Mouse (Mus musculus) embryonic facial prominence, embryonic 11.5 days (tissue): ENCODE measurements around the gene Zfp574. TPM values are rescaled to one million over a fixed set of nuclear protein-coding genes. Genes with fewer than 3 reads are reported as not detected.
A peak's percentile ranks its signal among the peaks of the same experiment; 100 is the strongest.

ENCODE experiments used
- ATAC-seq: fragments of 200-750 bp; cut with Nextera tagmentation; replicated peaks from 2 replicates; pipeline ENCODE4 v1.8.0; 2017; ENCODE audit warnings: low read depth; ENCODE audit not compliant: insufficient number of reproducible peaks, low FRiP score, low TSS enrichment
- DNase-seq: peaks from one replicate; pipeline ENCODE4 v3.0.0-alpha.2; 2015; ENCODE audit warnings: low spot score
- H3K27ac ChIP-seq: fragments of 300-500 bp; sonication (generic); replicated peaks from 2 replicates; pipeline ENCODE4 v1.5.1; 2014; ENCODE audit warnings: mild to moderate bottlenecking, low read depth, low read length, control low read depth
- H3K27me3 ChIP-seq: fragments of 300-500 bp; sonication (generic); 2 replicates; pipeline ENCODE4 v1.6.1; 2014; ENCODE audit warnings: mild to moderate bottlenecking, low read length, moderate library complexity, mixed read lengths; ENCODE audit not compliant: control insufficient read depth, insufficient read depth
- H3K36me3 ChIP-seq: fragments of 300-500 bp; sonication (generic); replicated peaks from 2 replicates; pipeline ENCODE4 v1.6.1; 2014; ENCODE audit warnings: low read depth, mild to moderate bottlenecking, low read length, moderate library complexity, mixed read lengths; ENCODE audit not compliant: control insufficient read depth, insufficient read depth
- H3K4me1 ChIP-seq: fragments of 300-500 bp; sonication (generic); 2 replicates; pipeline ENCODE4 v1.6.1; 2014; ENCODE audit warnings: low read length, mixed read lengths; ENCODE audit not compliant: control insufficient read depth, insufficient read depth
- H3K4me2 ChIP-seq: fragments of 300-500 bp; sonication (generic); 2 replicates; pipeline ENCODE4 v1.6.1; 2014; ENCODE audit warnings: low read depth, mild to moderate bottlenecking, control low read depth, low read length, moderate library complexity
- H3K4me3 ChIP-seq: fragments of 300-500 bp; sonication (generic); 2 replicates; pipeline ENCODE4 v1.5.1; 2014; ENCODE audit warnings: low read depth, low read length, control low read depth
- H3K9ac ChIP-seq: fragments of 300-500 bp; sonication (generic); replicated peaks from 2 replicates; pipeline ENCODE4 v1.6.1; 2014; ENCODE audit warnings: mild to moderate bottlenecking, control low read depth, low read length
- H3K9me3 ChIP-seq: fragments of 300-500 bp; sonication (generic); replicated peaks from 2 replicates; pipeline ENCODE4 v1.6.1; 2016; ENCODE audit warnings: mild to moderate bottlenecking, low read length, inconsistent platforms, mixed read lengths; ENCODE audit not compliant: control insufficient read depth
- WGBS: fragments of 180-500 bp; shearing (Covaris S2); extraction: QIAGEN DNeasy Blood & Tissue Kit; methylation state at CpG from one replicate; pipeline ENCODE4 v1.1.7; 2014; 5-methylcytosine and 5-hydroxymethylcytosine counted together
- polyA plus RNA-seq: library from polyadenylated mRNA; unstranded; fragments of >200 nt; fragmentation: Nextera tagmentation; extraction: Ambion mirVana; gene quantifications from 2 replicates; pipeline ENCODE4 v1.2.1, GENCODE M21; 2014

Zfp574 gene
- polyA plus RNA-seq = 17.2 and 22.0 TPM in 2 replicates

DNA sequence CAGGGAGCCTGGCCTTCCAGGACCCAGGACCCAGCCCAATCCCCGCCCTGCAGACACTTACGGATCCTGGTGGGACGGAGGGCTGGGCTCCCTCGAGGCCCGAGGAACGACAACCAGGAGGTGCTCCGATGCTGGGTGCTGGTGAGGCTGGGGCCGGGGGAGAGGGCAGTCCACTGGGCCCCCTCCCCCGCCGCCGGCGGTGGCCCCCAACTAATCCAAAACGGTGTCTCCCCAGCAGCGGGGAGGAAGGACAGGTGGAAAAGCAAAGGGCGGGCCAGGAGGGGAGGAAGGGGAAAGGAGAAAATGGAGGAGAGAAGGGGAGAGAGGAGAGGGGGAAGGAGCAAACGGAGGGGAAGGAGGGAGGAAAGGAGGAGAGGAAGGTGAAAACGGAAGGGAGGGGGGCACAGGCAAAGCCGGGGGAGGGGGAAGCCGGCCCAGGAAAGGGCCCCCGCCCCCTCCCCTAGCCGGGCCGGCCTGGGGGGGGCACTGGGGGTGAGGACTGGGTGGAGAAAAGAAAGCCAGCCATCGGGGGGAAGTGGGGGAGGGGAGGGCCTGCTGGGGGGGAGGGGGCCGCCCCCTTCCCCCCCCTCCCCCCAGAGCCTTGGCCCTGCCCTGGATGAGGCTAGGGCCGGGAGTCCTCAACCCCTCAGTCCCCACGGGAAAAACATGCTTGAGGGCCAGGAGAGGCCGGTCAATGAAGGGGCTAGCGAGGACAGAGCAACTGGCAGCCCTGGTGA is at the start of gene Zfp574, which contains the start of gene Grik5:
Gene Zfp574 (plus strand): TSS at position 589 of the 737 bp plus-strand sequence.
Gene Grik5 (minus strand): TSS at position 368 of the 737 bp plus-strand sequence.
- ATAC-seq (no peak), DNase-seq (peak; percentile 28)
- Histone ChIP-seq H3K4me2 (peak within 1 kb of the TSS; percentile 96), H3K9me3 (no peaks in the 10 kb centered on the region), H3K4me1 (no peaks in the 10 kb centered on the region), H3K36me3 (no peaks in the 10 kb centered on the region; the same call in 1 of the 2 replicates), H3K27me3 (no peaks in the 10 kb centered on the region), H3K27ac (peak within 1 kb of the TSS; percentile 84), H3K4me3 (peak within 1 kb of the TSS; percentile 53), H3K9ac (peak within 1 kb of the TSS; percentile 87)
- under 1% methylated on average over 25 of the region's 28 CpGs for WGBS

DNA sequence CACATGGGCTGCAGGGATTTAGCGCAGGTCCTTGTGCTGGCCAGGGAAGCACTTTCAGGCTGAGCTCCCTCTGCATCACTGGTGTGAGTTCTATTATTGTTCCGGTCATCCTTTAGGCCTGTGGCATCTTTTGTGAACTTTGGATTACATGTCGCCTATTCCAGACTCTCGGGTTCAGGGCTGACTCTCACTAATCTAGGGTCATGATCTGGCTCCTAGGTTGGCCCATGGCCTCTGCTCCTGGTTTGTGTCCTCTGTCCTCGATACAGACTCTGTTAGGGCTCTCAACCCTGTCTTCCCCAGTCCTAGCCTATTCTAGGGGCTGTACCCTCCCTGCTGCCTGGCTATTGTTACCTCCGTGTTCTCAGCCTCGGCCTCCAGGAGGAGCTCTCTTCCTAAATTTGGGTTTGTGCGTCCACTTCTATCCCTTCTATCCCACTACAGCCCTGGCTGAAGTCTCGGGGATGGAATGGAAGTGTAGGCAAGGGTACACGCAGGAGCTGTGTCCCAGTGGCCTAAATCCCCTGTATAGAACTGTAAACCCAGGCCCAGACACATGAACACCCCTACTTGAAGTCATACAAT is 46.4 kb upstream of the Zfp574 start:
- Histone ChIP-seq H3K9ac (no peak overlapping the region), H3K27me3 (no peaks in the 10 kb centered on the region), H3K27ac (no peak overlapping the region), H3K4me3 (no peak overlapping the region), H3K4me1 (no peaks in the 10 kb centered on the region), H3K36me3 (no peaks in the 10 kb centered on the region; the same call in 1 of the 2 replicates), H3K9me3 (no peaks in the 10 kb centered on the region), H3K4me2 (no peak overlapping the region)
- ATAC-seq (no peak), DNase-seq (peak; percentile 26)
- WGBS = 54% methylated on average over 10 of the region's 10 CpGs

DNA sequence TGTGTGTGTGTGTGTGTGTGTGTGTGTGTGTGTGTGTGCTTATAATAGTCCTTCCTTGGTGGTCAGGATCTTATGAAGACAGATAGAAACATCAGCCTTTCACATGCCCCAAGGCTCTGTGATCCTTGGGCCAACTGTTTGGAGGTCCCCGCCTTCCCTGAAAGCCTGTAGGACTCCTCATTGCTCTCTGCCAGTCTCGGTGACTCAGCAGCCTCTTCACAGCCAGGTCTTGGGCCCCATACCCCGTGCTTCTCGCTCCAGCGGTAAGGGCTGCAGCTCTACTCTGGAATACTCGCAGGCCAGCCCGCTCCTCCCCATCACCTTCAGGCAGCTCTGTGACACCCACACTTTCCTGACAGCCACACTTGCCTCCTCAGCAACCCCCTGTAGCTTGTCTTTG is 45.9 kb upstream of the Zfp574 start:
- H3K9ac ChIP-seq = no peak overlapping the region
- WGBS = 65% methylated on average over 7 of the region's 7 CpGs

DNA sequence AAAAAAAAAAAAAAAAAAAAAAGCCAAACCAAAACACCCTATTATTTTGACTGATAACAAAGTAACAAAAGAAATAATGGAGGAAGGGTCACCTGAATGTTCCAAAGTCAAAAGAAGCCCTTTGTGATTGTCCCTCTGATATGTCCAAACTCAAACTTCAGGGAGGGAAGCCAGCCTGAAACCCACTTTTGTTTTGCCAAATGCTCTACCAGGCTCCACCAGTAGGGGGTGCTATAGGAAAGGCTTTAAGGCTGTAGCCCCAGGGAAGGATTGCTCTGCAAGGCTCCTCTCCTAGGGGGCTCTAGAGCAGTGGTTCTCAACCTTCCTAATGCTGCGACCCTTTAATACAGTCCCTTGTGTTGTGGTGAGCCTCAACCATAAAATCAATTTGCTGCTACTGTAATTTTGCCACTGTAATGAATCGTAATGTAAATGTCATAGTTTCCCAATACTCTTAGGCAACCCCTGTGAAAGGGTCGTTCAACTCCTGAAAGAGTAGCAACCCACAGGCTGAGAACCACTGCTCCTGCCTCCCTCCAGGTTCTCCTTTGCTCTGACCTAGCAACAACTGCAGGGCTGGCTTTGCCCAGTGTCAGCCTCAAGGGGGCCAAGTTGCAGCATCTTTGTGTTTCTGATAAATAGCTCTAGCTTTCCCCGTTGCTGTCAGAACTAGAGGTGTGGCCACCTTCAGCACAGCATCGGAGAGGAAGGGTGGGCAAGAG is 42.2 kb upstream of the Zfp574 start:
- no peaks in the 10 kb centered on the region for H3K9me3 ChIP-seq
- peak; percentile 91 for DNase-seq
- no peaks in the 10 kb centered on the region; the same call in 1 of the 2 replicates for H3K36me3 ChIP-seq
- H3K4me2 ChIP-seq = no peak overlapping the region
- H3K27me3 ChIP-seq = no peaks in the 10 kb centered on the region
- no peak overlapping the region for H3K27ac ChIP-seq
- ATAC-seq = no peak
- H3K9ac ChIP-seq = no peak overlapping the region
- H3K4me3 ChIP-seq = no peak overlapping the region
- 52% methylated on average over 5 of the region's 5 CpGs for WGBS
- H3K4me1 ChIP-seq = no peaks in the 10 kb centered on the region

More for the DNA sequence above, 45.9 kb upstream of the Zfp574 start:
- Histone ChIP-seq H3K27me3 (no peaks in the 10 kb centered on the region), H3K4me3 (no peak overlapping the region), H3K9me3 (no peaks in the 10 kb centered on the region), H3K36me3 (no peaks in the 10 kb centered on the region; the same call in 1 of the 2 replicates), H3K4me2 (no peak overlapping the region), H3K4me1 (no peaks in the 10 kb centered on the region), H3K27ac (no peak overlapping the region)
- ATAC-seq (no peak), DNase-seq (no peak)

DNA sequence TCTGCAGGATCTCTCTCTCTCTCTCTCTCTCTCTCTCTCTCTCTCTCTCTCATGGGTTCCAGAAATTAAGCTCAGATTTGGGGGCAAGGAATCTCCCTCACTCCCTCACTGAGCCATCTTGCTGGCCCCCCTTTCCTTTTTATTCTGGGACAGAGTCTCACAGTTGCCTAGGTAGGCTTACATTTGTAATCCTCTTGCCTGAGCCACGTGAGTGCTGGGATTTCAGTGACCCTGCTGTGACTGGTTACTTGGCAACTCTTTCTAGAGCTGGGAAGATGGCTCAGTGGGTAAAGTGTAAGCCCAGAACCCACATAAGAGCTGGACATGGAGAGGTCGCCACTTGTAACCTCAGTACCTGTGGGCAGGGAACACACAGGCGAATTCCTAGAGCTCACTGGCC is 40.8 kb upstream of the Zfp574 start:
- DNase-seq (no peak), ATAC-seq (no peak)
- 64% methylated on average over 3 of the region's 3 CpGs for WGBS
- Histone ChIP-seq H3K27me3 (no peaks in the 10 kb centered on the region), H3K9me3 (no peaks in the 10 kb centered on the region), H3K9ac (no peak overlapping the region), H3K4me1 (no peaks in the 10 kb centered on the region), H3K27ac (no peak overlapping the region), H3K4me2 (no peak overlapping the region), H3K36me3 (no peaks in the 10 kb centered on the region; the same call in 1 of the 2 replicates), H3K4me3 (no peak overlapping the region)

DNA sequence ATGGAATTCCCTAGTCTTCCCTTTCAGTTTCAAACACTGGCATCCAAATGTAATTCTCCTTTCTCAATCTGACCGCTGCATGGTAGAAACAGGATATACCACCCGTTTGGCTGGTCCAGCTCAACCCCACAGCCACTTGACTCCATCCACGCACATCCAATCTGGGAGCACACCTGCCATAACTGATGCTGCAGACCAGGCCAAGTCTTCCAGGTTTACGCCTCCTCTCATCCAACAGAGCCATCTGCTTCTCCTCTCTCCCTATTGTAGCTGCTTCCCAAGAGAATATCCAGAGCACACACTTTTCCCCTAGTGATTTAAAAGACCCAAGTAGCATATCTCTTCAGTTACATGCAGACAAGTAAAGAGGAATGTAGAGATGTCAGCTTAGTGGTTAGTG is 37.6 kb upstream of the Zfp574 start:
- no peaks in the 10 kb centered on the region for H3K9me3 ChIP-seq
- no peak overlapping the region for H3K4me2 ChIP-seq
- no peaks in the 10 kb centered on the region for H3K36me3 ChIP-seq
- H3K4me3 ChIP-seq = no peak overlapping the region
- no peak overlapping the region for H3K27ac ChIP-seq
- no peak overlapping the region for H3K9ac ChIP-seq
- DNase-seq (no peak), ATAC-seq (no peak)
- H3K27me3 ChIP-seq = no peaks in the 10 kb centered on the region
- WGBS = 93% methylated on average over 4 of the region's 4 CpGs
- no peaks in the 10 kb centered on the region for H3K4me1 ChIP-seq

DNA sequence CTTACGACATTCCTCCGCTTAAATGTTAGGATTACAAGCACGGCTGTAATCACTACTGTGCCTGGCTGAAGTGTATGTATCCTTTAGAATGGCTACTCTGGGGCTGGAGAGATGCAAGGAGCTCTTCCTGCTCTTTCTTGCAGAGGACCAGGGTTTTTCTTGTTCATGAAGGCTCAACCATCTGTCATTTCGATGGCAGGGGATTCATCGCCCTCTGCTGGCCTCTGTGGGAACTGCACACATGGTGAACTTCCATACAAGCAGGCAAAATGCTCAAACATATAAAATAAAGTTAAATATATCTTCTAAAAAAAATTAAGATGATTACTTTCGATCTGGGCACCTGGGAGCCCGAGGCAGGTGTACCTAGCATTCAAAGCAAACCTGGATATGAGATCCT is 36.5 kb upstream of the Zfp574 start:
- H3K4me1 ChIP-seq = no peaks in the 10 kb centered on the region
- no peaks in the 10 kb centered on the region for H3K9me3 ChIP-seq
- no peaks in the 10 kb centered on the region for H3K27me3 ChIP-seq
- no peaks in the 10 kb centered on the region for H3K36me3 ChIP-seq
- ATAC-seq = no peak
- no peak overlapping the region for H3K4me3 ChIP-seq
- whole genome bisulfite sequencing = 54% methylated on average over 7 of the region's 7 CpGs
- H3K9ac ChIP-seq = no peak overlapping the region
- DNase-seq = peak; percentile 81
- no peak overlapping the region for H3K4me2 ChIP-seq
- H3K27ac ChIP-seq = no peak overlapping the region
